Mouse (Mus musculus) gonadal fat pad, adult 2 months (tissue): Measurements from ENCODE around the gene Hbs1l. TPM values are rescaled to one million over a fixed set of nuclear protein-coding genes. Genes with fewer than 3 reads are reported as not detected.

ENCODE experiments used
- DNase-seq: peaks from one replicate; pipeline ENCODE4 v3.0.0-alpha.2; 2012; ENCODE audit warnings: low read depth
- polyA plus RNA-seq: library from polyadenylated mRNA; depleted of rRNA; stranded (reverse); fragments of >200 nt; gene quantifications from 2 replicates; pipeline ENCODE4 v1.2.3, GENCODE M21; 2012

Gene Hbs1l
- polyA plus RNA-seq, 1 experiment, result 15.2 TPM

GRCm38 (mm10) chr10:21304672-21305632 is 9.2 kb downstream of the Hbs1l start:
- DNase-seq, result no peak

DNA sequence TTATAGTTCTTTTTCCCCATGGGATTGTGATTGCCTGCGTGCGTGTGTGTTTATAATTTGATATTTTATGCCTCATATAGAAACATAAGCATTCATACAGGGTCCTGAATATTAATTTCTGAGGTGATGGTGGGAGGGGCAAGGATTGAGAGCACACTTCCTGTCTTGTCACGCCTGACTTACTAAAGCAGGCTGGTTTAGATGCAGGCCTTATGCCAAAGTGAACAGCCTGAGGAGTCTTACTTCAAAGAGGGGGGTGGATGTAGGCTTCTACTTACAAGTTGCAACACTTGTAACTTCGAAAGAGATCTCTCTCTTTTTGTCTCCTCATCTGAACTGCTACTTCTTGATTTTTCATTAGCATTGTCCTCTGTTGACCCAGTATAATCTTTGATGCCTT is 18.0 kb downstream of the Hbs1l start:
- DNase-seq, result no peak

GRCm38 (mm10) chr10:21316123-21316522 is 20.3 kb downstream of the Hbs1l start:
- DNase-seq, result no peak

DNA sequence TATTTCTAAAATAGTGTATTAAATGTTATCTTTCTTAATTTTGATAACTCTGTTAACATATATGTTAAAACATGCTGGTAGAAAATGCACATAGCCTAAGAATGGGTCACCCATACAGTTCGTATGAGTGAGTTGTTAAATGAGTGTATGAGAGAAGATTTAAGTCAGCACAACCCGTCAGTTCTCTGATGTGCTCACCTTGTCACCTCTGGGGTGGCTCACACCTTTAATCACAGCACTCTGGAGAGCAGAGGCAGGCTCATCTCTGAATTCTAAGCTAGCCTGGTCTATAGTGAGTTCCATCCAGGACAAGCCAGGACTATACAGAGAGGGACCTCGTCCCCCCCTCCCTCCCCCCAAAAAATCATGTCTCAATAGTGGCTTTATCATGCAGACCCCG is 22.5 kb downstream of the Hbs1l start:
- DNase-seq, result no peak

GRCm38 (mm10) chr10:21318996-21319395 is 23.2 kb downstream of the Hbs1l start:
- no peak for DNase-seq

DNA sequence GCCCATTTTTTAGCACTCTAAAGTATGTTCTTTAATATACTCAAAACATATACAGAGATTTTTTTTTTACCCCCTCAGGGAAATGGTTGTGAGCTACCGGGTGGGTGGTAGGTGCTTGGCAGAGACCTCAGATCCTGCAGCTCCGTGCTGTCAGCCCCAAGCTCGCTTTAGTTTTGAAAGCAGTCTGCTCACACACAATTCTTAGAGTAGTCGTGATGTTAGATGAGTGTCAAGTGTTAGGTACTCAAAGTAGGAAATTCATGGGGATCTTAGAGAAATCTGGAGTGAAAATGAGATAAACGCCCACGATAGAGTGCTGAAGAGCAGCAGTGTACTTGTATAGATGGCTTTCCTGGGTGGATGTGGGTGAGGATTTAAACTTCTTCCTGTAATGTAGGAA is 24.8 kb downstream of the Hbs1l start:
- no peak for DNase-seq

DNA sequence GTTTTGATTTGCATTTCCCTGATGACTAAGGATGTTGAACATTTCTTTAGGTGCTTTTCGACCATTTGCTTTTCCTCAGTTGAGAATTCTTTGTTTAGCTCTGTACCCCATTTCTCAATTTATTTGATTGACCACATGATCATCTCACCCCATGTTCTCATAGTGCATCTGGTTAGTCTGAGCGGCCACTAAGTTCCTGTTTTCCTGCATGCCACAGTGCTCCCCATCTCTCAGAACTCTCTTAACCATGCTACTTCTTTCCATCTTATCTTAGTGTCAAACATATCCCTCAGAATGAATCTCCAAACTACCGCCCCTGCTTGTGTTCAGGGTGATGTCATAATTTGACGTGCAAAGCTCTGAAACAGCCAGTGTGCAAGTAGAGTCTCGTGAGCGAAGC is 30.6 kb downstream of the Hbs1l start:
- DNase-seq, result no peak

DNA sequence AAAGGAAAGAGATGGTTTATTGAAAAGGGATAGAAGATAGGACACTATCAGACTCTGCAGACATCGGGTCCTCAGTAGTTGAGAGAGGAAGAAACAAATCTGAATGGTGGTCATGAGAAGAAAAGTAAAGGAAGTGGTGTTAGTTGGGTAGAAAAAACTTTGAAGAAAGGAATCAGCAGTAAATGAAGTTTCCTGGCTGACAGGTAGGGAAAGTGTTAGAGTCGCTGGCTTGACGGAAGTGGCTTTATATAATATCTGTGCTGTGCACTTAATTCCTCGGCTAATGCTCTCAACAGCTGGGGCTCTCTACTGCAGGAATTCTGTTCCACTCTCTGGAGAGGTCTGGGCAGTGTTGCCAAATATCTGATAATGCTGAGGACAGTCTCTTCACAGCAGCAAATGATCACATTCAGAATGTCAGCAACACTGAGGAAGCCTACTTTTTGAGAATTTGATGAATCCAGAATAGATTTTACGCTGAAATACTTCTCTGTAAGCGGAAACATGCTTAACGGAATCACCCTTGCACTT is 31.9 kb downstream of the Hbs1l start:
- DNase-seq, result no peak

DNA sequence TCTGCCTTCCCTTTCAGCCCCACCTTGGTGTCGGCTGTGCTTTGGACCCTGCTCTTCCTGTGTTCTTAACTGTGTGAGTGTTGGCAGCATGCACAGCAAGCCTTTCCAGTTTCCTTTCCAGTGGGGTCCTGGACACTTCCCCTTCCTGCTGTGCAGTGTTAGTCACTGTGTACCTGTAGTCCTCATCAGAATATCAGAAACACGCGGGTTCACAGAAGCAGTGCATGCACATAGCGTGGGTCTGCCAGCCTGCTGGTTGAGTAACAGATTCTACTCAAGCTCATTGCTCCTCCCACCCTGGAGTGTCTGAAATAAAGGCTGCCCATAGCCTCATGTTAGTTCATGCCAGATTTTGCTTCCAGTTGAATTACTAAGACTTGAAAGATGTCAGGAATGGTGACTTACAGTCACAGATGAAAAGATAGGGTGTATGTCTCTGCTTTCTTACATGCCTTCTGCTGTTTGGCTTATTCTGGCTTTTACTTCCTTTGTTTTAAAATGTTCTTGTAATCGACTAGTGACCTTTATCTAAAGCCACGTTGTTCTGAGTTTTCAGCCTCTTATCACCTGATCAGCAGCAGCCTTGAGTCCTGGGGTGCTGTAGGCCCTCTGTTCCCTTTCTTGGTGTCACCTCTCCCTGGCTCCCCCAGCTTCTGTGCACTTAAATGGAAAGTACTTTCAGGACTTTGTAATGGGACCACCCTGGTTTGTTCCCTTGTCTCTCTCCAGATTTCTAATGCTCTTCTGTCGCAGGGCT is 38.7 kb downstream of the Hbs1l start:
- DNase-seq, result peak; percentile 17

DNA sequence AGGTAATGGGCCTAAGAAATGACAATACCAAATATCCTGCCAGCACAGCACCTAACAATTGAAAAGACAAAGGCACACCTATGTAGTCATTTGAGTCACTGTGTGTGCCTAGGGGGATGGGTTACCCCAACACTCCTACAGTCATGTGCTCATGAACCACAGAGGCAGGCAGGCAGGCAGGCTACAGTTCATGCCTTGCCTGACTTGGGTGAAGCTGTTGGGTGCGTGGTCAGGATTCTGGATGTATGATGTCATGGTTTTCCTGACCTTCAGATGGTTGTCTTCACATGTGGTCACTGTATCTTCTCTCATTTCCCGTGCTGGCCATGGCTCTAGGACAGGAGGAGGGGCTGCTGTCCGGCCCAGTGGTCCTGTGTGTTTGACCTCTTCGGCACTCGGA is 39.8 kb downstream of the Hbs1l start:
- DNase-seq, result no peak

- DNase-seq, result no peak
These were observed 41.4 kb downstream of the Hbs1l start for GRCm38 (mm10) chr10:21337191-21337590.

DNA sequence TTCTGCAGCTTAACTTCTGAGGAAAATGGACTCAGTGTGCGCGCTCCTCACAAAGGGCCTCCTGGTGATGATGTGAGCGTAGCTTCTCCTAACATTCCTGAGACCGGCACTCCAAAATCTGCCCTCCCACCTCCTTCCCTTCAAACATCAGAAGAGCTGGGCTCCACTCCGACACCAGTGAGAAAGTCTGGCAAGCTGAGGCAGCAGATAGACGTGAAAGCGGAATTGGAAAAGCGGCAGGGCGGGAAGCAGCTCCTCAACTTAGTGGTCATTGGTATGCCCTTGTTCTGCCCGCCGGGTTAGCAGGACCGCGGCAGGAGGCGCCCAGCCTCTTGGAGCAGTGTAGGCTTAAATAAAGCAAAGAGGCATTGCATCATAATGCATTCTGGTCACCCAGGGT is 45.9 kb downstream of the Hbs1l start:
- no peak for DNase-seq

GRCm38 (mm10) chr10:21342331-21343005 is 46.7 kb downstream of the Hbs1l start:
- DNase-seq, result no peak

GRCm38 (mm10) chr10:21347332-21347731 is 51.6 kb downstream of the Hbs1l start:
- no peak for DNase-seq

GRCm38 (mm10) chr10:21349449-21349848 is 53.7 kb downstream of the Hbs1l start:
- DNase-seq, result no peak

- DNase-seq, result no peak
These were observed 54.2 kb downstream of the Hbs1l start for GRCm38 (mm10) chr10:21349946-21350345.

DNA sequence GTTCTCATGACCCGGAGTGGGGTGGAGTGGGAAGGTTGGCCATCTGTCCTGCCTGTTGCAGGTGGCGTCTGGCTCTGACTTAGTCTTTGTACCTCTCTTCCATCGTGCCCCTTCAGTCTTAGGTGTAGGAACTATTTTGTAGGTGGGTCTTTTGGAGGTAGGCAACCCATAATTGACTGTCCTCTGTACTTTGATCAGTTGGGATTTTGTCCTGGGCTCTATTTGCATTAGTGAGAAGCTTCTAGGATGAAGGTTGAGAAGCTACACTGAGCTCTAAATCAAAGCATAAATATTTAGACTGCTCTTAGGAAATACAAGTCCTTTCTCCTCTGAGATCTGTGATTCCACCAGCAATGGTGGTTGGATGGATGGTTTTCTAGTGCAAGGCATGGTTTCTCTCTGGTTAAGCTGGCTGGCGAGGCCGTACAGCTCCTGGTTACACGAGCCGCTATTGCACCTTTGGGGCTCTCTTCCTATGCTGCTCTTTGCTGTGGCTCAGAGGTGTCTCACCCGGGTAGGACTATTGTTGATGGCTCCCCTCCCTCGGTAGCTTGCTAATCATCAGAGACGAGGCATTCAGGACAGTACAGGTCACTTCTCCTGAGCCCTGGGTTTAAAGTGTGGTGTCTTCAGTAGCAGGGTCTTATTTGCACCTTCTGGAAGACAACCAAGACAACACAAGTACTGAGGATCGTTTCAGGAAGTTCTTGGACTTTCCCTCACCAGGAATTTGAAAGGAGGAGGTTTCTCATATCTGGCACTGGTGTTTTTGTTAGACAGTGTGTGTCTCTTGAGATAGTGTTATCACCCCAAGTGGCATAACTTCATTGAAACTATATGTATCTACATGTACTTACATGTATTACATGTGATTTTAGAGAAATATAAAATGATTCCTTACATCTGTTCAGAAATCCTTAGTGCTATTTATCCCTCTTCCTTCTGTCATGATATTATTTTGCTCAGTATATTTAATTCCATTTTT is 55.0 kb downstream of the Hbs1l start:
- DNase-seq, result no peak

GRCm38 (mm10) chr10:21351766-21352165 is 56.0 kb downstream of the Hbs1l start:
- DNase-seq, result no peak

DNA sequence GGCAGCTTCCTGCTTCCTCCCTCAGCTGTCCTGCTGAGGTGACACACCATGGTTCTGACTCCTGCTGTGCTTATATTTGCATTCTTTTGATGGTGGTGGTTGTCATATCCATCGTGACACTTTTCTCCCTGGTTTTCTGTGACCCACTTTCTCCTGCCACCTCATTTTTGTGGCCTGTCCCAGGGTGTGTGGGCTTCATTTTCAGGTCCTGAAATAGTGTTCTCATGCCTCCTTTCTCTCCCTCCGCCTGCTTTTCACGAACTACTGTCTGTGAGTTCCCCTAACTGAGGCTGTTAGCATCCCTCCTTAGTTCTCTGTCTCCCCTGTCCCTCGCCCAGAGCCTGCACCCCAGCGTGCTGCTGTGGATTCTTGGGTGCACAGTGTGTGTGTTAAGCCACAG is 58.1 kb downstream of the Hbs1l start:
- DNase-seq, result no peak

DNA sequence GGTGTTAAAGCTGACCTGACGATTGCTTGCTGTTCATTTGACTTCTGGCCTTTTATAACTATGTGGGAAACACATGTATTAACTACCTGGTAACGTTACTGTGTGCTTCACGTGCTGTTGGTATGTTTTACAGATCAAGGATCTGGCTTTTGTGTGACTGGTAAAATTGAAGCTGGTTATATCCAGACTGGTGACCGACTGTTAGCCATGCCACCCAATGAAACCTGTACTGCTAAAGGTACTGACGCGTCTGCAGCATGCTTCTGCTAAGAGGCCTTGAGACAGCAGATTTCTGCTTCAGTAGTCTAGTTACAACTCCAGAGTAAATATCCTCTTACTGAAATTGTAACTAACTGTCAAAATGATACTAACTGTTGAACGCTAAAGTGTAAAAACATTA is 58.7 kb downstream of the Hbs1l start:
- DNase-seq, result no peak

GRCm38 (mm10) chr10:21357986-21358385 is 62.2 kb downstream of the Hbs1l start:
- no peak for DNase-seq
